Mouse (Mus musculus) mature B cell (primary cell): ENCODE measurements around the gene Tmem243.

Experiments used
- in situ Hi-C: fragments of 300-500 bp; cut with MboI; formaldehyde crosslinking; loops from 2 replicates; pipeline ENCODE4 v1.14.3; 2019

The Tmem243 gene

GRCm38 (mm10) chr5:9100207-9100848, at the start of gene Tmem243:
Gene Tmem243 (plus strand): TSS chr5:9100668.
- in situ Hi-C loops: no loop called here

- in situ Hi-C loops: loop anchor here (25.0 kb wide), 1 partner anchor 569 kb away; no protein-coding TSS in a partner anchor
Observed at GRCm38 (mm10) chr5:9056020-9056660, 44.3 kb upstream of the Tmem243 start.

GRCm38 (mm10) chr5:9057277-9057879, 43.1 kb upstream of the Tmem243 start:
- in situ Hi-C loops: loop anchor here (25.0 kb wide), 1 partner anchor 570 kb away; no protein-coding TSS in a partner anchor

GRCm38 (mm10) chr5:9059303-9060023, 41.0 kb upstream of the Tmem243 start:
- in situ Hi-C loops: loop anchor here (25.0 kb wide), 1 partner anchor 572 kb away; no protein-coding TSS in a partner anchor

- in situ Hi-C loops: loop anchor here (25.0 kb wide), 1 partner anchor 573 kb away; no protein-coding TSS in a partner anchor
Observed at GRCm38 (mm10) chr5:9060228-9060627, 40.2 kb upstream of the Tmem243 start.

- in situ Hi-C loops: loop anchor here (25.0 kb wide), 1 partner anchor 577 kb away; no protein-coding TSS in a partner anchor
Observed at GRCm38 (mm10) chr5:9064217-9064616, 36.3 kb upstream of the Tmem243 start.

GRCm38 (mm10) chr5:9068886-9069285, 31.6 kb upstream of the Tmem243 start:
- in situ Hi-C loops: loop anchor here (25.0 kb wide), 1 partner anchor 582 kb away; no protein-coding TSS in a partner anchor

GRCm38 (mm10) chr5:9069599-9070209, 30.8 kb upstream of the Tmem243 start:
- in situ Hi-C loops: loop anchor here (25.0 kb wide), 1 partner anchor 582 kb away; no protein-coding TSS in a partner anchor

GRCm38 (mm10) chr5:9071360-9071759, 29.1 kb upstream of the Tmem243 start:
- in situ Hi-C loops: loop anchor here (25.0 kb wide), 1 partner anchor 584 kb away; no protein-coding TSS in a partner anchor

GRCm38 (mm10) chr5:9073177-9073854, 27.2 kb upstream of the Tmem243 start:
- in situ Hi-C loops: loop anchor here (25.0 kb wide), 1 partner anchor 586 kb away; no protein-coding TSS in a partner anchor

- in situ Hi-C loops: no loop called here
Observed at GRCm38 (mm10) chr5:9079773-9080501, 20.5 kb upstream of the Tmem243 start.

GRCm38 (mm10) chr5:9086924-9087719, 13.3 kb upstream of the Tmem243 start:
- in situ Hi-C loops: no loop called here

GRCm38 (mm10) chr5:9090493-9091106, 9.9 kb upstream of the Tmem243 start:
- in situ Hi-C loops: no loop called here

- in situ Hi-C loops: no loop called here
Observed at GRCm38 (mm10) chr5:9092716-9093115, 7.8 kb upstream of the Tmem243 start.

GRCm38 (mm10) chr5:9093490-9093889, 7.0 kb upstream of the Tmem243 start:
- in situ Hi-C loops: no loop called here

GRCm38 (mm10) chr5:9100849-9101801, 657 bp downstream of the Tmem243 start:
- in situ Hi-C loops: no loop called here

GRCm38 (mm10) chr5:9102696-9103095, 2.2 kb downstream of the Tmem243 start:
- in situ Hi-C loops: no loop called here

GRCm38 (mm10) chr5:9103958-9104357, 3.5 kb downstream of the Tmem243 start:
- in situ Hi-C loops: no loop called here
